Mouse (Mus musculus) adrenal gland (tissue): ENCODE measurements around the gene Sult4a1.

ENCODE experiments used
- intact Hi-C: fragments of 180-260 bp; cut with DNase I; formaldehyde crosslinking; loops from one replicate; pipeline ENCODE4 v1.15.1; 2025

Gene Sult4a1

DNA sequence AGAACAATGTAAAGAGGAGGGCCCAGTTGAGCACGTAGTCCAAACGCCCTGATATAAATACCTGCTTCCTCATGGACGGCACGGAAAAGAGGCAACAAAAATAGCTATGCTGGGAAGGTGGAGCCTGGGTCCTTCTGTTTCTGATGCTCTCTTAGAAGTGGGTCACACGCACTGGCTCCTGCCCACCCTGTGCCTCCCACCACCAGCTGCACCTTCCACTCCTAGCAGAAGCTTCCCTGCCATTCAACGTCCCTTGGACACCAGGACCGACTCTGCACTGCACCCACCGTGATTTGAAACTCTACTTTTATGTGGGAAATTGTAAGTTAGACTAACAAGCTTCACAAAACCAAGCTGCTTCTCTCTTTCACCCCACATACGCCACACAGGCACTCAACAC lies 53.2 kb downstream of the Sult4a1 start:
- intact Hi-C loops, result loop anchor here (5.0 kb wide), 1 partner anchor 290 kb away; no protein-coding TSS in a partner anchor

DNA sequence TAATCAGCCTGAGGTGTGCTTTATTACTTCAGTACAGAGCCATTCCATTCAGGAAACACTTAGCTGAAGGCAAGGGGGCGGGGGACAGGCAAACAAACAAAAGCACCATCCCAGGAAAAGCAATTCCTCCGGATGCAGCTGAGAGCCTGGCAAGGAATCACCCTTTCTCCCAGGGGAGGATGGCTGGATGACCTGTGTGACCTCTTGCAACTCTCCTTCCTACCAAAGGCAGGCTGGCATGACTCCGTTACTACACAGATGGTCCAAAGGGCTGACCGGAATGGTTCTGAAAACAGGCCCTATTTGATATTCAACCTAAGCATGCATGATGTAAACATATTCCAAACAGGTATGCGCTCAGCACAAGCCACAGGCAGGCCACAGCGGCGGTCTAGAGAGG lies 56.0 kb downstream of the Sult4a1 start:
- intact Hi-C loops, result no loop called here

DNA sequence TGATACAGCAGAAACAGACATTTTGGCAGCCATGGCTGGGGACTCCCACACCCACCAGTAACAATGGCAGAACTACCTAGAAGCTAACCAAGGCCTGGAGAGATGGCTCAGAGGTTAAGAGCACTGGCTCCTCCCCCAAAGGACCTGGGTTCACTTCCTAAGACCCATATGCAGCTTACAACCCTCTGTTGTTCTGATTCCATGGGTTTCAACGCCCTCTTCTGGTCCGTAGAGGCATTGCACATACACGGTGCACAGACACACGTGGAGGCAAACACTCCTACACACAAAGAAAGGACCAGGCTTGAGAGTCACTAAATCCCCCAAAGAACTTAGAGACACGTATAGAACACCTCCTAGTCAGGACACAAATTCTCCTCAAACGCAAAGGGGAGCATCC lies 60.0 kb downstream of the Sult4a1 start:
- intact Hi-C loops, result no loop called here

DNA sequence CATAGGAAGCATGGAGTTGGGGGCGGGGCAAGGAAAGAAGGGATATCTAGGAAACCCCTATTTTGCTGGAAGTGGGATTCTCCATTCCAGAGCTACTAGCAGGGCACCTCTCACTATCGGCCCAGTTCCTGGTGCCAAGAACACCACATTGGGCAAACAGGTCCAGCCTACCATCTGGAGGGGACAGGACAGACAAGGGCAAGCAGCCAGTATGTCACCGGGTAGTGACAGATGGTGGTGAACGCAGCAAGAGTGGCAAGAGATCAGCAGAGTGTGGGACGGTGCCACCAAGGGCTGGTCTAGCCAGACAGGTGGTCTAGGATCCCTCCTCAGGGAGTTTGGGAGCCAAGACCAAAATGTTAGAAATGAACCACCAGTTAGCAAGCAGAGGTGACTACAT lies 68.5 kb downstream of the Sult4a1 start:
- intact Hi-C loops, result no loop called here
